Mouse (Mus musculus) midbrain, embryonic 14.5 days (tissue): Measurements from ENCODE around the gene Mpst. TPM values are rescaled to one million over a fixed set of nuclear protein-coding genes. Genes with fewer than 3 reads are reported as not detected.

Experiments used
- ATAC-seq: fragments of 200-750 bp; cut with Nextera tagmentation; 2 replicates; pipeline ENCODE4 v1.8.0; 2017; ENCODE audit warnings: moderate number of reproducible peaks, moderate library complexity; ENCODE audit not compliant: low FRiP score, low TSS enrichment
- DNase-seq: peaks from one replicate; pipeline ENCODE4 v3.0.0-alpha.2; 2015
- H3K27ac ChIP-seq: fragments of 300-500 bp; sonication (generic); replicated peaks from 2 replicates; pipeline ENCODE4 v1.5.1; 2014; ENCODE audit warnings: mild to moderate bottlenecking, low read depth, low read length, moderate library complexity
- H3K27me3 ChIP-seq: fragments of 300-500 bp; sonication (generic); 2 replicates; pipeline ENCODE4 v1.6.1; 2014; ENCODE audit warnings: low read length, control low read depth, mixed read lengths; ENCODE audit not compliant: control insufficient read depth, insufficient read depth
- H3K36me3 ChIP-seq: fragments of 300-500 bp; sonication (generic); 2 replicates; pipeline ENCODE4 v1.6.1; 2014; ENCODE audit warnings: low read length, control low read depth; ENCODE audit not compliant: control insufficient read depth, insufficient read depth
- H3K4me1 ChIP-seq: fragments of 300-500 bp; sonication (generic); 2 replicates; pipeline ENCODE4 v1.6.1; 2014; ENCODE audit warnings: mild to moderate bottlenecking, antibody characterized with exemption, low read length, control low read depth; ENCODE audit not compliant: control insufficient read depth, insufficient read depth
- H3K4me2 ChIP-seq: fragments of 300-500 bp; sonication (generic); 2 replicates; pipeline ENCODE4 v1.6.1; 2014; ENCODE audit warnings: mild to moderate bottlenecking, low read length, moderate library complexity
- H3K4me3 ChIP-seq: fragments of 300-500 bp; sonication (generic); replicated peaks from 2 replicates; pipeline ENCODE4 v1.5.1; 2014; ENCODE audit warnings: low read depth, low read length
- H3K9ac ChIP-seq: fragments of 300-500 bp; sonication (generic); replicated peaks from 2 replicates; pipeline ENCODE4 v1.6.1; 2014; ENCODE audit warnings: mild to moderate bottlenecking, low read length, moderate library complexity
- H3K9me3 ChIP-seq: fragments of 300-500 bp; sonication (generic); 2 replicates; pipeline ENCODE4 v1.6.1; 2016; ENCODE audit warnings: low read length, control low read depth, mixed read lengths; ENCODE audit not compliant: control insufficient read depth
- WGBS: fragments of 180-500 bp; shearing (Covaris S2); extraction: QIAGEN DNeasy Blood & Tissue Kit; methylation state at CpG from one replicate; pipeline ENCODE4 v1.1.7; 2014; 5-methylcytosine and 5-hydroxymethylcytosine counted together
- polyA plus RNA-seq: library from polyadenylated mRNA; unstranded; fragments of >200 nt; fragmentation: Nextera tagmentation; extraction: Ambion mirVana; gene quantifications from 2 replicates; pipeline ENCODE4 v1.2.1, GENCODE M21; 2014

The Mpst gene
- polyA plus RNA-seq, 1 experiment from 2014 or later, result 4.7 TPM

GRCm38 (mm10) chr15:78378556-78378955 lies 27.7 kb upstream of the Mpst start:
- Histone ChIP-seq H3K9me3 (no peaks in the 10 kb centered on the region), H3K4me1 (no peaks in the 10 kb centered on the region), H3K27ac (no peak overlapping the region), H3K4me2 (no peak overlapping the region), H3K36me3 (no peaks in the 10 kb centered on the region), H3K9ac (no peak overlapping the region), H3K4me3 (no peak overlapping the region), H3K27me3 (no peaks in the 10 kb centered on the region)
- DNase-seq, result no peak
- no peak for ATAC-seq
- 84% methylated on average over 10 of the region's 10 CpGs for WGBS

DNA sequence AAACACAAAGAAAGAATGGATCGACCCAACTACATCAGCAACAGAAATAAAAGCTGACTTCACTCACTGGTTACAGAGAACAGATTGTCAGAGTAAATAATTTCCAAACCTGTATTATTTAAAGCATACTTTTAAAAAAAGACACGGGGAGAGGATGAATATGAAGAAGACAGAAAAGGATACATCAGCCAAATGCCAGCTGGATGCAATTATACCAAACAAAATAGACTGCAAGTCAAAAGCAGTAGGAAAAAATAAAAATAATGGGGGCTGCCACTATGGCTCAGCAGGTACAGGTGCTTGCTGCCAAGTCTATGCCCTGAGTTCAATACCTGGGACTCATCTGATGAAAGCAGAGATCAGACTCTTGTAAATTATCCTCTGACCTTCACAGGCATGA lies 26.0 kb upstream of the Mpst start:
- no peaks in the 10 kb centered on the region for H3K36me3 ChIP-seq
- H3K4me2 ChIP-seq, result no peak overlapping the region
- 85% methylated on average over 2 of the region's 2 CpGs for WGBS
- H3K27ac ChIP-seq, result no peak overlapping the region
- H3K9ac ChIP-seq, result no peak overlapping the region
- H3K9me3 ChIP-seq, result no peaks in the 10 kb centered on the region
- no peak overlapping the region for H3K4me3 ChIP-seq
- DNase-seq (no peak), ATAC-seq (no peak)
- H3K27me3 ChIP-seq, result no peaks in the 10 kb centered on the region
- no peaks in the 10 kb centered on the region for H3K4me1 ChIP-seq

DNA sequence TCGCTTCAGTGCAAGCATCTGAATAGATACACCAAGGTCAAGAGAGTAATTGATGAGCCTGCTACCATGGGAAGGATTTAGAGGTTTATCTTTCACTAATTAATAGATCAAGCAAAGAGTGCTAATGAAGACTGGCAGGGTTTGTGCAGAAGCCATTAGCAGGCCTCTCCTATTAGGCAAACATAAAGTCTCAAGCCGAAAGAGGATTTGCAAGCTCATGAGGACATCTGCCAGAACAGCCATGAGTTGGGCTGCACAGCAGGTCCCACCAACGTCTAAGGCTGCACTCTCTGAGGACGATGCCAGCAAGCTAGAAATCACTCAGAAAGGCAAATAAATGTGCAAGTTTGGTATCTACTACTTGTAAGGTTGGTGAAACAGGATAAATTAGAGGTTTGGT lies 25.5 kb upstream of the Mpst start:
- no peak overlapping the region for H3K4me3 ChIP-seq
- H3K36me3 ChIP-seq, result no peaks in the 10 kb centered on the region
- ATAC-seq (no peak), DNase-seq (no peak)
- H3K4me1 ChIP-seq, result no peaks in the 10 kb centered on the region
- H3K9me3 ChIP-seq, result no peaks in the 10 kb centered on the region
- 48% methylated on average over 4 of the region's 4 CpGs for WGBS
- H3K9ac ChIP-seq, result no peak overlapping the region
- H3K4me2 ChIP-seq, result no peak overlapping the region
- no peaks in the 10 kb centered on the region for H3K27me3 ChIP-seq
- no peak overlapping the region for H3K27ac ChIP-seq

DNA sequence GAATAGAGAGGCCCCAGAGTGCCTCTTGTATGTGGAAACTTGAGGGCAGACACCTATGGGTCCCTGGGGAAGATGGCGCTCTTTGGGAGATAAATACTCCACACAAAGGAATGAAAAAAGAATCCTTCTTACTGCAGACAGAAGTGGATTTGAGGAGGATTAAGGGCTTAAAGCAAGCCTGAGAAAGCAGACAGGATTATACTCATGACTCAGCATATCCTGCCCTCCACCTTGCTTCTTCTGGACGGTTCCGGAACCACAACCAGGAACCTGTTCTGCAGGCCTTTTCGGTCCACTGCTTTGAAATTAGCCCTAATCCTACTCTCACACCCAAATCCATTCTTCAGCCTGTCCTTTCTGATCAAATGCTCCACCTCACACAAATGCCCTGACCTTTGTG lies 24.1 kb upstream of the Mpst start:
- Histone ChIP-seq H3K27ac (no peak overlapping the region), H3K4me3 (no peak overlapping the region), H3K4me1 (no peaks in the 10 kb centered on the region), H3K4me2 (no peak overlapping the region), H3K36me3 (no peaks in the 10 kb centered on the region), H3K27me3 (no peaks in the 10 kb centered on the region), H3K9me3 (no peaks in the 10 kb centered on the region), H3K9ac (no peak overlapping the region)
- ATAC-seq (no peak), DNase-seq (no peak)
- 58% methylated on average over 4 of the region's 4 CpGs for WGBS

GRCm38 (mm10) chr15:78383450-78384219 lies 22.6 kb upstream of the Mpst start:
- ATAC-seq (no peak), DNase-seq (peak; percentile 46)
- 77% methylated on average over 11 of the region's 11 CpGs for WGBS
- H3K4me3 ChIP-seq, result no peak overlapping the region
- H3K9ac ChIP-seq, result no peak overlapping the region
- H3K4me1 ChIP-seq, result no peaks in the 10 kb centered on the region
- H3K27me3 ChIP-seq, result no peaks in the 10 kb centered on the region
- H3K9me3 ChIP-seq, result no peaks in the 10 kb centered on the region
- 0 out of 2 replicates have a peak overlapping the region, but pooled peaks have one; percentile 4 for H3K27ac ChIP-seq
- no peaks in the 10 kb centered on the region for H3K36me3 ChIP-seq
- H3K4me2 ChIP-seq, result no peak overlapping the region

- WGBS, result 63% methylated on average over 7 of the region's 7 CpGs
- Histone ChIP-seq H3K4me3 (no peak overlapping the region), H3K27me3 (no peaks in the 10 kb centered on the region), H3K27ac (peak overlapping the region; percentile 4; the same call in 1 of the 2 replicates), H3K36me3 (no peaks in the 10 kb centered on the region), H3K4me1 (no peaks in the 10 kb centered on the region), H3K9me3 (no peaks in the 10 kb centered on the region), H3K4me2 (no peak overlapping the region), H3K9ac (no peak overlapping the region)
- no peak for ATAC-seq
- peak; percentile 48 for DNase-seq
Observed at GRCm38 (mm10) chr15:78384220-78385116, 21.7 kb upstream of the Mpst start.

- no peaks in the 10 kb centered on the region for H3K36me3 ChIP-seq
- no peak overlapping the region for H3K9ac ChIP-seq
- no peaks in the 10 kb centered on the region for H3K4me1 ChIP-seq
- no peaks in the 10 kb centered on the region for H3K27me3 ChIP-seq
- H3K9me3 ChIP-seq, result no peaks in the 10 kb centered on the region
- H3K4me3 ChIP-seq, result no peak overlapping the region
- ATAC-seq (no peak), DNase-seq (no peak)
- no peak overlapping the region for H3K4me2 ChIP-seq
- no peak overlapping the region for H3K27ac ChIP-seq
- WGBS, result 94% methylated on average over 1 of the region's 1 CpGs
Observed at GRCm38 (mm10) chr15:78385564-78385963, 20.7 kb upstream of the Mpst start.

DNA sequence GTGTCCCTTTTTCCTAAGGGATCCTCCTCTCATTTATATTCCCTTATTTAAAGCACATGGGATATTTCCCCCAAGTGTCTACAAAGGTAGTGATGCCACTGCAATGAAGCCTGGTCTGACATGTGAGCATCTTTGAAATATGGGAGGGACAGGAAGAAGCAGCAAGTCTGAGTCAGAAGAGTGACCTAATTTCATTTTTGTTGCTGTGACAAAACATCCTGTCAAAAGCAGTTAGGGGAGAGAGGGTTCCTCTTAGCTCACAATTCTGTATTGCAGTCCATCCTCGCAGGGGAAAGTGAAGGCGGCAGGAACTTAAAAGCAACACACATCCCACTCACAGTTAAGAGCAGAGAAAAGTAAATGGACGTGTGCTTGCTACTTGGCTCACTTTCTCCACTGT lies 15.4 kb upstream of the Mpst start:
- Histone ChIP-seq H3K4me3 (no peak overlapping the region), H3K27me3 (no peaks in the 10 kb centered on the region), H3K36me3 (no peaks in the 10 kb centered on the region), H3K4me2 (no peak overlapping the region), H3K27ac (no peak overlapping the region), H3K9me3 (no peaks in the 10 kb centered on the region), H3K9ac (no peak overlapping the region), H3K4me1 (no peaks in the 10 kb centered on the region)
- 85% methylated on average over 3 of the region's 3 CpGs for WGBS
- DNase-seq (no peak), ATAC-seq (no peak)
